Mouse (Mus musculus) ES-E14 (cell line): ENCODE results near the gene Marcksl1. TPM values are rescaled to one million over a fixed set of nuclear protein-coding genes. Genes with fewer than 3 reads are reported as not detected.

Source experiments
- DNase-seq: peaks from one replicate; pipeline ENCODE4 v3.0.0-alpha.2; 2013; ENCODE audit warnings: low read depth, low spot score
- H3K27ac ChIP-seq: 2 replicates; pipeline ENCODE4 v1.5.1; 2012; ENCODE audit warnings: low read depth, mild to moderate bottlenecking, low read length, moderate library complexity, mixed read lengths; ENCODE audit not compliant: poor library complexity, insufficient read depth, severe bottlenecking
- H3K36me3 ChIP-seq: 2 replicates; pipeline ENCODE4 v1.6.1; 2012; ENCODE audit warnings: mild to moderate bottlenecking, low read length, moderate library complexity, mixed read lengths; ENCODE audit not compliant: control insufficient read depth, poor library complexity, insufficient read depth, severe bottlenecking
- H3K4me1 ChIP-seq, 2 experiments: fragments of 150-350 bp in 1 of 2; sonication (generic) in 1 of 2; 2 replicates each; pipeline ENCODE4 v1.6.1; 2012; ENCODE audit warnings: low read length in 2 of 2, mild to moderate bottlenecking in 1 of 2, mixed read lengths in 1 of 2; ENCODE audit not compliant: control insufficient read depth in 2 of 2, insufficient read depth in 2 of 2, poor library complexity in 1 of 2
- H3K4me3 ChIP-seq, 2 experiments: fragments of 150-350 bp in 1 of 2; sonication (generic) in 1 of 2; 2 replicates each; pipeline ENCODE4 v1.5.1; 2012; ENCODE audit warnings: low read length in 2 of 2, low read depth in 1 of 2, mild to moderate bottlenecking in 1 of 2, mixed read lengths in 1 of 2; ENCODE audit not compliant: insufficient read depth in 1 of 2, poor library complexity in 1 of 2, severe bottlenecking in 1 of 2
- H3K9ac ChIP-seq: 2 replicates; pipeline ENCODE4 v1.6.1; 2012; ENCODE audit warnings: low read depth, mild to moderate bottlenecking, low read length, mixed read lengths; ENCODE audit not compliant: poor library complexity, insufficient read depth, severe bottlenecking
- H3K9me3 ChIP-seq: fragments of 150-350 bp; sonication (generic); 2 replicates; pipeline ENCODE4 v1.6.1; 2012; ENCODE audit warnings: low read depth, mild to moderate bottlenecking, low read length; ENCODE audit not compliant: control insufficient read depth, insufficient read depth
- CHD2 ChIP-seq: IDR thresholded peaks from 2 replicates; pipeline ENCODE4 v1.6.1; 2014; ENCODE audit warnings: mild to moderate bottlenecking, low read depth, low read length, inconsistent platforms
- HCFC1 ChIP-seq: IDR thresholded peaks from 2 replicates; pipeline ENCODE4 v1.6.1; 2012; ENCODE audit warnings: low read length, inconsistent platforms, borderline replicate concordance; ENCODE audit not compliant: insufficient read depth
- MAFK ChIP-seq: IDR thresholded peaks from 2 replicates; pipeline ENCODE4 v1.6.1; 2014; ENCODE audit warnings: mild to moderate bottlenecking, low read depth, low read length, inconsistent platforms; ENCODE audit not compliant: insufficient read depth
- ZC3H11A ChIP-seq: IDR thresholded peaks from 2 replicates; pipeline ENCODE4 v1.6.1; 2012; ENCODE audit warnings: low read depth, mild to moderate bottlenecking, inconsistent platforms, low read length, borderline replicate concordance
- ZNF384 ChIP-seq: IDR thresholded peaks from 2 replicates; pipeline ENCODE4 v1.6.1; 2012; ENCODE audit warnings: low read depth, low read length, inconsistent platforms
- in situ Hi-C, 2 experiments: fragments of 600-800 bp; cut with MboI; formaldehyde crosslinking; loops; one replicate each; pipeline ENCODE4 v1.15.1; 2025; ENCODE audit warnings: low sequenced_read_pairs in 2 of 2, inconsistent platforms in 1 of 2; ENCODE audit not compliant: unreplicated experiment in 2 of 2
- total RNA-seq: library from RNA; depleted of rRNA; stranded (reverse); fragments of 300-350 nt; gene quantifications from 2 replicates; pipeline ENCODE4 v1.2.3, GENCODE M21; 2012

Marcksl1 gene
- total RNA-seq, 1 experiment, result 233 TPM

DNA sequence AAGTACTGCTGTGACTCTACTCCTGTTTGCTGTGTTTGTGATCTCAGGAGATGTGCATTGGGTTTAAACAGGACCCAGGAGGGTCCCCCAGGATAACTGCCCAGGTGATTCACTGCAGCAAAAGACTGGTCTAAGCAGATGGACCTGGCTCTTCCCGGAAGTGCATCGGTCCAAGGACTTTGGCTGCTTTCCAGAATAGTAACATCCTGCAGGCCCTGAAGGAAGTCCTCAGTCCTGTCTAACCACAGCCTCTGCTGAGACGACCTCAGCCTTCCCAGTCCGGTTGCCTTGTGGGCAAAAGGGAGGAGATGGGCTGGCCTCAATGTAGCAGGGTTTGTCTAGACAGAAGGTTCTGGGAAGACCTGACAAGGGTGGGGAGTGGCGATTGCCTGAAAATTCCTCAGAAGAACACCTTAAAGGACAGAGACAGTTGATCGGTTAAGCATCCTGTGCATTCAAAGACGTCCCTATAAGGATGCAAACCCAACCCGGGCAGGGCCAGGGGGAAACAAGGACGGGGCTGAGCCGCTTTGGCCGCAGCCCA lies 10.4 kb upstream of the Marcksl1 start:
- TF ChIP-seq HCFC1 (no peak), MAFK (no peak), ZNF384 (no peak), CHD2 (peak; percentile 13; the same call in 1 of the 2 replicates)
- DNase-seq, result peak; percentile 78
- Histone ChIP-seq H3K9me3 (no peaks in the 10 kb centered on the region), H3K27ac (peak overlapping the region; percentile 89), H3K9ac (peak overlapping the region; percentile 48), H3K4me1 (peaks cover 26 to 36% of the 10 kb centered on the region in 2 experiments), H3K36me3 (no peaks in the 10 kb centered on the region), H3K4me3 (peak overlapping the region in 1 of 2 experiments; percentile 38; a peak in 2 of 4 replicates)
- in situ Hi-C loops, result no loop called here

DNA sequence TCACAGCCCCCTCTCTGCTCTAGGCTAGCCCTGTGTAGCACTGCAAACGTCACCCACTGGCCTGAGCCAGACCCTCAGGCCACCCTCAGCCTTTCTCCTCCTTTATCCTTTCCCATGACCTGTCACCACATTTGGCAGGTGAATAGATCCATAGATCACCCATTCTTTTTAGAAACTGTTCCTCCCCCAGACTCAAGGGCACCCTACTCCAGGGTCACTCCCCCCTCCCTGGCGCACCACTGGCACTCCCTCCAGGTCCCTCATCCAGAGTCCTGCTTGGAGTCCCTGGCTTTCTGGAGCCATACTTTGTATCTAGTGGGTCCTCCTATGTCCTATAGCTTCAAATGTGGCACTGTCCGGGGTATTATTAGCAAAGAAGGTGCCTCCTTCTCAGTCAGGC lies 7.9 kb upstream of the Marcksl1 start:
- Histone ChIP-seq H3K27ac (no peak overlapping the region), H3K9me3 (no peaks in the 10 kb centered on the region), H3K4me3 (no peak overlapping the region), H3K4me1 (peaks cover 28 to 34% of the 10 kb centered on the region in 2 experiments), H3K36me3 (no peaks in the 10 kb centered on the region), H3K9ac (no peak overlapping the region)
- DNase-seq, result no peak
- in situ Hi-C loops, result no loop called here
- TF ChIP-seq HCFC1 (no peak), CHD2 (no peak), ZC3H11A (no peak), ZNF384 (no peak), MAFK (no peak)

DNA sequence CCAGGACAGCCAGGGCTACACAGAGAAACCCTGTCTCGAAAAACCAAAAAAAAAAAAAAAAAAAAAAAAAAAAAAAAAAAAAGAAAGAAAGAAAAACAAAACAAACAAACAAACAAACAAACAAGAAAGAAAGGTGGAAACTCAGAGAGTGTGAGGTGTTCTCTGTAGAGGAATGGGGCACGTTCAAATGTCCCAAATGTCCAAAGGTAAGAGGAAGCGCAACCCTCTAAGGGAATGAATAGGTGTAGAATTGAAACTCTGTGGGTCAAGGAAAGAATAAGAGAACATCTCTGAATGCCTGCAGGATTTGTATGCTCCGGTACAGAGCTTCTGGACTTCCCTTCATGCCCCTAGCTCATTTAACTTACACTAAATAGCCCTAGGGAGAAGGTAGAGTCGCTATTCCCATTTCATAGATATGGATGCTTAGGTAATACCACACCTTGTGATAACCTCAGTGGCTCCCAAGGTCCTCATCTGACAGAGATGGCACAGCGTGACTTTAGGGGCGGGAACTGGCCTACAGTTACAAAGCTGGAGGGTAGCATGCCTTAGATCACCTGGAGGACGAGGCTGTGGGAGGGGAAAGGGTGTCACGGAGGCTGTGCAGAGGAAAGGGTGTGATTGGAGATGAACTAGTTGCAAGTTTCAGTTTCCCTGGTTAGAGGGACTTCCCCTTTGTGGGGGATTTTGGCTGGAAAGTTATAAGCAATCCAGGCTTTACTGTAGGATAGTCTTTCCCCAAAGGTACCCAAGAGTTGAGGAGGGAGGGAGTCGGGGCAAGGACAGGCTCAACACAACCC lies 5.7 kb upstream of the Marcksl1 start:
- no peaks in the 10 kb centered on the region for H3K9me3 ChIP-seq
- DNase-seq, result no peak
- H3K4me1 ChIP-seq, result peaks cover 19 to 29% of the 10 kb centered on the region in 2 experiments
- no peak for TF ChIP-seq ZNF384
- no peak for TF ChIP-seq HCFC1
- no peak for TF ChIP-seq MAFK
- no peak for TF ChIP-seq CHD2
- TF ChIP-seq ZC3H11A, result no peak
- in situ Hi-C loops, result no loop called here
- no peaks in the 10 kb centered on the region for H3K36me3 ChIP-seq
- no peak overlapping the region for H3K9ac ChIP-seq
- H3K4me3 ChIP-seq, result no peak overlapping the region
- H3K27ac ChIP-seq, result no peak overlapping the region

DNA sequence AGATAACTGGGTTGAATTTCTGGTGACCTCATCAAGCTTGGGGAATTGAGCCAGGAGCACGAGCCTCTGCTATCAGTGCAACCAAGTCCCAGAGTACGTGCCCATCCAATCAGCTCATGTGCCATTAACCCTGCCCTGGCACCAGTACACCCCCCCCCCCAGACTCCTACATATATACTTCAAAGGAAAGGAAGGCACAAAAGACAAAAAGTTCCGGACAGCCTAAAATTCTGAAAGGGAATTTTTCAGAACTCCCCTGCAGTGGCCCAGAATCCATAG lies 5.2 kb upstream of the Marcksl1 start:
- in situ Hi-C loops, result no loop called here

More for the DNA sequence above, 5.2 kb upstream of the Marcksl1 start:
- no peak overlapping the region for H3K27ac ChIP-seq
- no peaks in the 10 kb centered on the region for H3K9me3 ChIP-seq
- H3K4me1 ChIP-seq, result peaks cover 15 to 31% of the 10 kb centered on the region in 2 experiments
- TF ChIP-seq ZNF384 (no peak), HCFC1 (no peak), MAFK (no peak), ZC3H11A (no peak), CHD2 (no peak)
- no peak for DNase-seq
- H3K36me3 ChIP-seq, result no peaks in the 10 kb centered on the region
- H3K4me3 ChIP-seq, result no peak overlapping the region
- no peak overlapping the region for H3K9ac ChIP-seq
